ENCODE assay signal across 11 mouse cellular contexts in the genomic region with DNA sequence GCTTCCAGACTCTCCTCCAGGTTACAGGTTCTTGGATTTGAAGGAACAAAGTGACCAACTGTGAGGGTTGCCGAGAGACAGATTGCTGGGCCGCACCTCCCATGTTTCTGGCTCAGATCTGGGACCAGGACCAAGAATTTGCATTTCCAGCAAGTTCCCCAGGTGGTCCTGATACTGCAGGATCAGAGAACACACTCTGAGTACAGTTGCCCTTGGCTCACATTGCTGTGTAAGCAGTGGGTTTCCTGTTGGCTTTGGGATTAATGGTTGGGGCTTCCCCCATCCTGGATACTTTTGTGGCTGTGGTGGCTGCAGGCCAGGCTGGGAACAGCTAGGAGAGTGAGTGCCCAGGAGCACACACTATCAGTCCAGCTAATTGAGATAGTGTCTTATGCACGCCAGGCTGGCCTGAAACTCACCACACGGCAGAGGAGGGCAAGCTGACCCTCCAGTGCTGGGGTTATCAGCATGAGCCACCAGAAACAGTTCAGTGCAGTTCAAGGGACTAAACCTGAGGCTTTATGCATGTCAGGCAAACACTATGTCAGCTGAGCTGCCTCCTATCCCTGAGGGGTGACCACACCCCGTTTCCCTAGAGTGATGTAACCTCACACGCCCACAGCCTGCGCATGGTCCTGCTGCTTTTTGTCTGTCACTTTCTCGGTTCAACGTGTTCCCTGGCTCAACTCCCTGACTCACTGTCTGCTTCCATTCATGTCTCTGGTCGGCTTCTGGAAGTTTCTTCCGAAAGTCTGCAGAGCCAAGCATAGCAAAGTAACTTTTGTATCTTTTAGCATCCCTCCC. TPM values are rescaled to one million over a fixed set of nuclear protein-coding genes. Genes with fewer than 3 reads are reported as not detected.
DNase-seq lines count a peak whose midpoint lies in the region; TF ChIP-seq lines count a peak whose summit lies in the region.
"Had no signal": no experiment of that assay in that cellular context is flagged by ENCODE, and none has a peak within 500 bp of the region (broad histone marks: within the 10 kb centered on the region; RNA-seq: fewer than 3 reads in every experiment).

No protein-coding gene starts in this region.

- H3K9ac ChIP-seq in MEL (ENCODE audit: control insufficient read depth, low read depth, low read length, poor library complexity, severe bottlenecking): no peak overlapping the region

- no peak for TF ChIP-seq RAD21 in MEL (IDR thresholded peaks at IDR 0.05; ENCODE audit: low read depth, low read length)

- no peak overlapping the region for H3K4me3 ChIP-seq in MEL (ENCODE audit: control insufficient read depth in 1 of 2, insufficient read depth in 1 of 2, low read depth in 2 of 2, low read length in 2 of 2)

- H3K36me3 ChIP-seq in MEL (ENCODE audit: control insufficient read depth in 1 of 2, insufficient read depth in 2 of 2, low read length in 2 of 2): no peaks in the 10 kb centered on the region

- TF ChIP-seq POLR2A in MEL (IDR thresholded peaks at IDR 0.05; ENCODE audit: control insufficient read depth in 1 of 2, insufficient read depth in 1 of 2, low read depth in 1 of 2, low read length in 2 of 2, poor library complexity in 1 of 2): no peak

- TF ChIP-seq CTCF in MEL (IDR thresholded peaks at IDR 0.05 in 2 of 3, conservative IDR thresholded peaks at IDR 0.05 in 1 of 3; ENCODE audit: control insufficient read depth in 1 of 3, insufficient read depth in 1 of 3, low read depth in 2 of 3, low read length in 3 of 3, poor library complexity in 1 of 3, severe bottlenecking in 1 of 3): no peak

- no peaks in the 10 kb centered on the region for H3K9me3 ChIP-seq in MEL (replicated peaks; ENCODE audit: insufficient read depth, low read length)

- DNase-seq in layer of hippocampus, adult 11-12 months (ENCODE audit: low spot score): peak; percentile 38
- DNase-seq in layer of hippocampus, postnatal 36 days: no peak
- peak; percentile 6 for DNase-seq in MEL (ENCODE audit: low read depth, low spot score)
- peak; percentile 96 for DNase-seq in cerebellum, adult 9-10 months
- peak; percentile 54 for DNase-seq in heart, postnatal 4 days
- no peak for DNase-seq in c-Kit-positive CD71-positive TER-119-positive erythroid progenitor cells, embryonic 14.5 days (ENCODE audit: low spot score)
- no peak for DNase-seq in neural tube, embryonic 10.5 days (ENCODE audit: extremely low spot score, low spot score)
- DNase-seq in adrenal gland, adult 2 months: no peak

- H3K27me3 ChIP-seq in MEL (ENCODE audit: control insufficient read depth in 1 of 2, insufficient read depth in 2 of 2, low read length in 2 of 2): no peaks in the 10 kb centered on the region

- no peak overlapping the region for H3K27ac ChIP-seq in MEL (ENCODE audit: control insufficient read depth, low read depth, low read length)
- H3K27ac ChIP-seq: macrophage had no signal

- TF ChIP-seq EP300 in MEL (IDR thresholded peaks at IDR 0.05; ENCODE audit: low read depth in 1 of 2, low read length in 2 of 2): no peak

- no peaks in the 10 kb centered on the region for H3K4me1 ChIP-seq in MEL (ENCODE audit: control insufficient read depth in 1 of 2, insufficient read depth in 2 of 2, low read length in 2 of 2)

- no peaks in the 10 kb centered on the region for H3K79me2 ChIP-seq in MEL (ENCODE audit: control insufficient read depth, insufficient read depth, low read length, poor library complexity)

TF ChIP-seq in MEL, 35 proteins besides CTCF, POLR2A, EP300 and RAD21:
- TF ChIP-seq BHLHE40 (IDR thresholded peaks at IDR 0.05; ENCODE audit: borderline replicate concordance, low read depth, low read length) (no peak), TBP (IDR thresholded peaks at IDR 0.05; ENCODE audit: low read depth, low read length) (no peak), MAX (IDR thresholded peaks at IDR 0.05; ENCODE audit: low read length) (no peak), SIN3A (IDR thresholded peaks at IDR 0.05; ENCODE audit: low read length) (no peak), MYC (IDR thresholded peaks at IDR 0.05; ENCODE audit: low read depth, low read length) (no peak), ZMIZ1 (IDR thresholded peaks at IDR 0.05; ENCODE audit: low read depth, low read length) (no peak), POLR2AphosphoS2 (IDR thresholded peaks at IDR 0.05; ENCODE audit: low read length) (no peak), USF2 (IDR thresholded peaks at IDR 0.05; ENCODE audit: borderline replicate concordance in 1 of 2, insufficient read depth in 1 of 2, low read depth in 1 of 2, low read length in 2 of 2) (no peak), CHD2 (IDR thresholded peaks at IDR 0.05; ENCODE audit: low read length) (no peak)

RNA-seq across cellular contexts. Expression of a gene that starts 16.3 kb away (rescaled TPM):
- total RNA-seq in layer of hippocampus, postnatal 36 days (2021): not detected
- not detected in 2 replicates for total RNA-seq in MEL (2012; rRNA removed)
- polyA plus RNA-seq in MEL (2012; ENCODE audit: insufficient read depth in 1 of 2, insufficient read length in 2 of 2, low read depth in 1 of 2, low replicate concordance in 2 of 2, missing spikeins in 1 of 2): not detected
- not detected for total RNA-seq in heart, postnatal 4 days (2021)
- total RNA-seq in adrenal gland, adult 2 months (2021): not detected
- polyA plus RNA-seq in adrenal gland, adult 2 months (2012; rRNA removed): not detected in 2 replicates
- total RNA-seq: gastrocnemius, adult 8-10 months; layer of hippocampus, adult 18-20 months had no signal
- polyA plus RNA-seq: macrophage had no signal

RNA-seq across cellular contexts. Expression of a gene that starts 18.9 kb away (rescaled TPM):
- 1 to 10 TPM in 1 of 2 experiments, under 1 TPM in 1; 0.77 to 1.3 TPM for total RNA-seq in layer of hippocampus, postnatal 36 days (2021)
- not detected in 2 replicates for total RNA-seq in MEL (2012; rRNA removed)
- under 1 TPM in 1 of 2 experiments, not detected in 1; 0.08 TPM for polyA plus RNA-seq in MEL (2012; ENCODE audit: insufficient read depth in 1 of 2, insufficient read length in 2 of 2, low read depth in 1 of 2, low replicate concordance in 2 of 2, missing spikeins in 1 of 2)
- 1 to 10 TPM; 4.9 to 5.3 TPM for total RNA-seq in heart, postnatal 4 days (2021)
- 1 to 10 TPM; 2.4 to 2.9 TPM for total RNA-seq in adrenal gland, adult 2 months (2021)
- polyA plus RNA-seq in adrenal gland, adult 2 months (2012; rRNA removed): 3.2 and 5.3 TPM in 2 replicates

RNA-seq across cellular contexts. Expression of a gene that starts 39.6 kb away (rescaled TPM):
- 10 to 100 TPM; 56.8 to 66.3 TPM for total RNA-seq in layer of hippocampus, postnatal 36 days (2021)
- total RNA-seq in MEL (2012; rRNA removed): 35.1 and 35.8 TPM in 2 replicates
- 10 to 100 TPM; 61.0 to 76.6 TPM for polyA plus RNA-seq in MEL (2012; ENCODE audit: insufficient read depth in 1 of 2, insufficient read length in 2 of 2, low read depth in 1 of 2, low replicate concordance in 2 of 2, missing spikeins in 1 of 2)
- total RNA-seq in heart, postnatal 4 days (2021): 10 to 100 TPM; 29.1 to 30.2 TPM
- 10 to 100 TPM; 21.0 to 37.6 TPM for total RNA-seq in adrenal gland, adult 2 months (2021)
- 22.3 and 22.6 TPM in 2 replicates for polyA plus RNA-seq in adrenal gland, adult 2 months (2012; rRNA removed)

Comparison
In these comparisons a context has a peak if more than half of its experiments do, and no peak if none do; other contexts are left out.
1. DNase-seq: peak in layer of hippocampus, adult 11-12 months (single experiment), MEL (single experiment), cerebellum, adult 9-10 months (single experiment) and heart, postnatal 4 days (single experiment); none in layer of hippocampus, postnatal 36 days (0 of 2), c-Kit-positive CD71-positive TER-119-positive erythroid progenitor cells, embryonic 14.5 days (single experiment), neural tube, embryonic 10.5 days (single experiment) and adrenal gland, adult 2 months (single experiment).